Mouse (Mus musculus) layer of hippocampus, adult 9-11 months (tissue): ENCODE measurements around the gene Tceanc.
"Not testable (repeated sequence)": the region's sequence is repeated elsewhere in the genome, so short reads cannot be mapped to it uniquely, and the experiment has no call there.

Experiments
- DNase-seq: peaks from one replicate; pipeline ENCODE4 v3.0.0; 2022

Gene Tceanc

GRCm38 (mm10) chrX:166518345-166518744 lies at the start of gene Tceanc:
TSS of gene Tceanc (minus strand) at chrX:166518567.
- no peak for DNase-seq

GRCm38 (mm10) chrX:166565983-166566382 lies 47.6 kb upstream of the Tceanc start:
- DNase-seq = no peak

GRCm38 (mm10) chrX:166565401-166565800 lies 47.0 kb upstream of the Tceanc start:
- DNase-seq = no peak

- DNase-seq = no peak
Measured at GRCm38 (mm10) chrX:166564900-166565299, 46.5 kb upstream of the Tceanc start.

GRCm38 (mm10) chrX:166559333-166559732 lies 41.0 kb upstream of the Tceanc start:
- no peak for DNase-seq

- DNase-seq = no peak
Measured at GRCm38 (mm10) chrX:166552355-166552754, 34.0 kb upstream of the Tceanc start.

GRCm38 (mm10) chrX:166546495-166546894 lies 28.1 kb upstream of the Tceanc start:
- no peak for DNase-seq

- DNase-seq = no peak
Measured at GRCm38 (mm10) chrX:166535138-166535537, 16.8 kb upstream of the Tceanc start.

GRCm38 (mm10) chrX:166533432-166533831 lies 15.1 kb upstream of the Tceanc start:
- DNase-seq = no peak

GRCm38 (mm10) chrX:166531671-166532070 lies 13.3 kb upstream of the Tceanc start:
- DNase-seq = no peak

- no peak for DNase-seq
Measured at GRCm38 (mm10) chrX:166528126-166528525, 9.8 kb upstream of the Tceanc start.

GRCm38 (mm10) chrX:166525637-166526315 lies 7.4 kb upstream of the Tceanc start:
- DNase-seq = no peak

- DNase-seq = no peak
Measured at GRCm38 (mm10) chrX:166520782-166521181, 2.4 kb upstream of the Tceanc start.

- DNase-seq = no peak
Measured at GRCm38 (mm10) chrX:166516631-166517030, 1.7 kb downstream of the Tceanc start.

GRCm38 (mm10) chrX:166515923-166516322 lies 2.4 kb downstream of the Tceanc start:
- no peak for DNase-seq

GRCm38 (mm10) chrX:166514035-166514434 lies 4.3 kb downstream of the Tceanc start:
- not testable (repeated sequence) for DNase-seq

- DNase-seq = peak; percentile 37
Measured at GRCm38 (mm10) chrX:166512071-166512470, 6.3 kb downstream of the Tceanc start.

GRCm38 (mm10) chrX:166511107-166511506 lies 7.3 kb downstream of the Tceanc start:
- no peak for DNase-seq

GRCm38 (mm10) chrX:166509761-166510738 lies 8.3 kb downstream of the Tceanc start:
- peak; percentile 96 for DNase-seq

- no peak for DNase-seq
Measured at GRCm38 (mm10) chrX:166504421-166504820, 13.9 kb downstream of the Tceanc start.

- no peak for DNase-seq
Measured at GRCm38 (mm10) chrX:166499496-166500190, 18.7 kb downstream of the Tceanc start.

GRCm38 (mm10) chrX:166497771-166498170 lies 20.6 kb downstream of the Tceanc start:
- DNase-seq = peak; percentile 13

- DNase-seq = no peak
Measured at GRCm38 (mm10) chrX:166495052-166495451, 23.3 kb downstream of the Tceanc start.
